Mouse (Mus musculus) kidney, postnatal 0 days (tissue): Measurements from ENCODE around the gene Tbc1d23. TPM values are rescaled to one million over a fixed set of nuclear protein-coding genes. Genes with fewer than 3 reads are reported as not detected.

ENCODE experiments used
- ATAC-seq: fragments of 200-750 bp; cut with Nextera tagmentation; replicated peaks from 2 replicates; pipeline ENCODE4 v1.8.0; 2017; ENCODE audit warnings: low read depth, moderate number of reproducible peaks, moderate TSS enrichment, moderate library complexity; ENCODE audit not compliant: low FRiP score
- DNase-seq: peaks from one replicate; pipeline ENCODE4 v3.0.0-alpha.2; 2016; ENCODE audit warnings: low spot score
- H3K27ac ChIP-seq: fragments of 300-500 bp; sonication (generic); 2 replicates; pipeline ENCODE4 v1.5.1; 2014; ENCODE audit warnings: mild to moderate bottlenecking
- H3K27me3 ChIP-seq: fragments of 300-500 bp; sonication (generic); 2 replicates; pipeline ENCODE4 v1.6.1; 2014; ENCODE audit warnings: low read length, mixed read lengths; ENCODE audit not compliant: insufficient read depth
- H3K36me3 ChIP-seq: fragments of 300-500 bp; sonication (generic); 2 replicates; pipeline ENCODE4 v1.6.1; 2014; ENCODE audit warnings: low read length, mixed read lengths; ENCODE audit not compliant: insufficient read depth
- H3K4me1 ChIP-seq: fragments of 300-500 bp; sonication (generic); replicated peaks from 2 replicates; pipeline ENCODE4 v1.6.1; 2014; ENCODE audit warnings: antibody characterized with exemption, low read length, mixed read lengths; ENCODE audit not compliant: insufficient read depth
- H3K4me2 ChIP-seq: fragments of 300-500 bp; sonication (generic); 2 replicates; pipeline ENCODE4 v1.6.1; 2014; ENCODE audit warnings: mild to moderate bottlenecking, low read length, moderate library complexity, mixed read lengths
- H3K4me3 ChIP-seq: fragments of 300-500 bp; sonication (generic); replicated peaks from 2 replicates; pipeline ENCODE4 v1.5.1; 2014; ENCODE audit warnings: low read depth, low read length
- H3K9ac ChIP-seq: fragments of 300-500 bp; sonication (generic); 2 replicates; pipeline ENCODE4 v1.6.1; 2014; ENCODE audit warnings: low read depth, low read length
- H3K9me3 ChIP-seq: fragments of 300-500 bp; sonication (generic); replicated peaks from 2 replicates; pipeline ENCODE4 v1.6.1; 2016; ENCODE audit warnings: low read length, inconsistent platforms, mixed read lengths
- CTCF ChIP-seq: IDR thresholded peaks from 2 replicates; pipeline ENCODE4 v1.5.1; 2016; ENCODE audit warnings: antibody characterized with exemption, low read depth, mild to moderate bottlenecking, moderate library complexity
- WGBS: fragments of 180-500 bp; shearing (Covaris S2); extraction: QIAGEN DNeasy Blood & Tissue Kit; methylation state at CpG from one replicate; pipeline ENCODE4 v1.1.7; 2014; 5-methylcytosine and 5-hydroxymethylcytosine counted together
- polyA plus RNA-seq: library from polyadenylated mRNA; unstranded; fragments of >200 nt; fragmentation: Nextera tagmentation; extraction: Ambion mirVana; gene quantifications from 2 replicates; pipeline ENCODE4 v1.2.1, GENCODE M21; 2015

The Tbc1d23 gene
- polyA plus RNA-seq, 1 experiment from 2014 or later, result 22.5 TPM

- Histone ChIP-seq H3K27me3 (no peaks in the 10 kb centered on the region), H3K27ac (no peak overlapping the region), H3K4me2 (no peak overlapping the region), H3K4me3 (no peak overlapping the region), H3K9me3 (no peaks in the 10 kb centered on the region), H3K9ac (no peak overlapping the region), H3K36me3 (peaks cover 27% of the 10 kb centered on the region), H3K4me1 (no peaks in the 10 kb centered on the region)
- DNase-seq, result no peak
- WGBS, result 72% methylated on average over 4 of the region's 4 CpGs
- ATAC-seq, result no peak
- TF ChIP-seq CTCF, result no peak
These were observed 73.6 kb downstream of the Tbc1d23 start for GRCm38 (mm10) chr16:57157728-57158127.

DNA sequence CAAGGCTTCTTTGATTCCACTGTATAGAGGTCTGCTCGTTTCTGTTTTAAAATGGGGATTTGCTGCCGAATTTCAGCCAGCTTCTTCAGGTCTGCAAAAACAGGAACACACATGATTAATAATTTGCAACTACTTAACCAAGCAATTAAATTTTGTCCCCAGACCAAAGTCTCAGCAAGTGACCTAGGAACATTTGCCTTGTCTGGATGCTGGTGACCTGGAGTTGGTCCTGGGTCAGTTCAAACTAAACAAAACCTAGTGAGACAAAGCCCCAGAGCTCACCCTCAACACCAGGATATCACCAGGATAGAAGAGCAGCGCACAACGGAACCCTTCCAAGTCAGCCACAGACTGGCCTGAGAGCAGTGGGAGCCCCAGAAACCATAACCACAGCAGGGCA is 74.2 kb downstream of the Tbc1d23 start:
- Histone ChIP-seq H3K27me3 (no peaks in the 10 kb centered on the region), H3K4me2 (no peak overlapping the region), H3K27ac (no peak overlapping the region), H3K9me3 (no peaks in the 10 kb centered on the region), H3K4me1 (no peaks in the 10 kb centered on the region), H3K36me3 (peaks cover 27% of the 10 kb centered on the region), H3K9ac (no peak overlapping the region), H3K4me3 (no peak overlapping the region)
- DNase-seq (no peak), ATAC-seq (no peak; the same call in 1 of the 2 replicates)
- no peak for TF ChIP-seq CTCF
- WGBS, result 78% methylated on average over 4 of the region's 4 CpGs

DNA sequence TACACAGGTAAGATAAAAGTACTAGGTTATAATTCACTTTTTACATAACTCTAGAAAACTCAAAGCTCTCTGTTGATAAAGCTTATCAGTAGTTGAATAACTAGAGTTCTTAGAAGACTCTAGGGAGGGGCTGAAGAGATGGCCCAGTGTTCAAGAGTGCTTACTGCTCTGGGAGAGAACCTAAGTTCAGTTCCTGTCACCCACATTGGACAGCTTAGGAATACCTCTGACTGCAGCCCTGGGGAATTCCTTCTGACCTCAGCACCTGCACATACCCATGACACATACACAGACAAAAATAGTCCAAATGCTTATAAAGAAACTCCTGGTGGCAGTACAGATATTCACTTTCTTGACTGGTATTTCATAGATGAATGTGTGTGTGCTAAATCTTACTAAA is 75.4 kb downstream of the Tbc1d23 start:
- Histone ChIP-seq H3K4me2 (no peak overlapping the region), H3K4me1 (no peaks in the 10 kb centered on the region)
- ATAC-seq, result no peak

DNA sequence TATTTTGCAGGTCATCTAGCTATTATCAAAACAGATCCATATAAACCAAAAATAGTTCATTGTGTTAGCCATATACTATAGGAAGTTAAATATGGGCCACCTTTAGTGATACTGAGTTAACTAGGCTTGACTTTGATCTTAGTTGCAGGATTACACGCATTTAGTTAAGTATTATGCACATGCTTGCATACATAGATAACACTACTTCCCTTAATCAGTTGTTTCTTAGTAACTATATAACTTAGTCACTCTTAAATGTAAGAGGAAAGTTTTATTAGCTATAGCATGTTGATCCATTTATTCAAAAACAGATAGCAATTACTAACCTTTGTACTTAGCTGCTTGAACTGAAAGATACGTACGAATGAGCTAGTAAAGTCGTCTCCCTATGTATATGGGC is 79.9 kb downstream of the Tbc1d23 start:
- no peaks in the 10 kb centered on the region for H3K4me1 ChIP-seq
- no peak for ATAC-seq

More for the DNA sequence above, 75.4 kb downstream of the Tbc1d23 start:
- Histone ChIP-seq H3K36me3 (peaks cover 19% of the 10 kb centered on the region), H3K9me3 (no peaks in the 10 kb centered on the region), H3K27me3 (no peaks in the 10 kb centered on the region), H3K9ac (no peak overlapping the region), H3K27ac (no peak overlapping the region), H3K4me3 (no peak overlapping the region)
- DNase-seq, result no peak
- TF ChIP-seq CTCF, result no peak

DNA sequence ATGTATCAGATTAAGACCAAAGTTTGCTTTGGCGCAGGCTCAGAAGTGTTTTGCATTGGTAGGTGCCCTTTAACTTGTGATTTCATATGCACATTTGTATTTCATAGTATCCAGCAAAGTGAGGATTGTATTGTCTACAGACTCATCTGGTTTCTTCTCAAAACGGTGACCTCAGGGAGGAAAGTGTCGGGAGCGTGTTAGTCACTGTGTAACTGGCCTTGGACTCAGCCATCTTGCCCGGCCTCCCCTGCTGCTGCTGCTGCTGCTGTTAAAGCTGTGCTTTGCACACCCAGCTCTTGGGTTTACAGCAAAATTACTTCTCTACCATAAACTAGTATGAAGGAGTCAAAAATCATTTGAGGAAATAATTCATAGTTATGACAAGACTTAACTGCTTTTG is 86.6 kb downstream of the Tbc1d23 start:
- no peak overlapping the region for H3K4me2 ChIP-seq
- TF ChIP-seq CTCF, result no peak
- no peak overlapping the region for H3K4me3 ChIP-seq
- H3K27ac ChIP-seq, result no peak overlapping the region
- H3K9ac ChIP-seq, result no peak overlapping the region
- no peaks in the 10 kb centered on the region for H3K27me3 ChIP-seq
- ATAC-seq, result no peak
- DNase-seq, result no peak
- peaks cover 18% of the 10 kb centered on the region for H3K36me3 ChIP-seq
- WGBS, result 92% methylated on average over 5 of the region's 5 CpGs
- H3K9me3 ChIP-seq, result no peaks in the 10 kb centered on the region
- no peaks in the 10 kb centered on the region for H3K4me1 ChIP-seq

More for the DNA sequence above, 79.9 kb downstream of the Tbc1d23 start:
- TF ChIP-seq CTCF, result no peak
- no peaks in the 10 kb centered on the region for H3K9me3 ChIP-seq
- no peak overlapping the region for H3K27ac ChIP-seq
- 92% methylated on average over 4 of the region's 4 CpGs for WGBS
- no peaks in the 10 kb centered on the region for H3K27me3 ChIP-seq
- peaks cover 19% of the 10 kb centered on the region for H3K36me3 ChIP-seq
- no peak for DNase-seq
- no peak overlapping the region for H3K4me3 ChIP-seq
- no peak overlapping the region for H3K9ac ChIP-seq
- H3K4me2 ChIP-seq, result no peak overlapping the region

GRCm38 (mm10) chr16:57133611-57134010 is 97.7 kb downstream of the Tbc1d23 start:
- Histone ChIP-seq H3K36me3 (peaks cover 20% of the 10 kb centered on the region; the same call in 1 of the 2 replicates), H3K27ac (no peak overlapping the region), H3K9ac (no peak overlapping the region), H3K4me3 (no peak overlapping the region), H3K9me3 (no peaks in the 10 kb centered on the region), H3K4me1 (no peaks in the 10 kb centered on the region), H3K27me3 (no peaks in the 10 kb centered on the region), H3K4me2 (no peak overlapping the region)
- WGBS, result 95% methylated on average over 6 of the region's 6 CpGs
- DNase-seq, result no peak
- TF ChIP-seq CTCF, result no peak
- ATAC-seq, result no peak

- ATAC-seq, result no peak
- Histone ChIP-seq H3K9me3 (no peaks in the 10 kb centered on the region), H3K4me1 (no peaks in the 10 kb centered on the region), H3K27me3 (no peaks in the 10 kb centered on the region), H3K9ac (no peak overlapping the region), H3K4me3 (no peak overlapping the region), H3K36me3 (peaks cover 17% of the 10 kb centered on the region; the same call in 1 of the 2 replicates), H3K27ac (no peak overlapping the region), H3K4me2 (no peak overlapping the region)
- 67% methylated on average over 1 of the region's 1 CpGs for WGBS
- no peak for DNase-seq
- no peak for TF ChIP-seq CTCF
These were observed 99.0 kb downstream of the Tbc1d23 start for GRCm38 (mm10) chr16:57132326-57132725.
